Mouse (Mus musculus): Measurements from ENCODE around the gene Ccnk. TPM values are rescaled to one million over a fixed set of nuclear protein-coding genes. Genes with fewer than 3 reads are reported as not detected.

The Ccnk gene
- polyA plus RNA-seq, 1 experiment from 2014 or later = 3.3 TPM

DNA sequence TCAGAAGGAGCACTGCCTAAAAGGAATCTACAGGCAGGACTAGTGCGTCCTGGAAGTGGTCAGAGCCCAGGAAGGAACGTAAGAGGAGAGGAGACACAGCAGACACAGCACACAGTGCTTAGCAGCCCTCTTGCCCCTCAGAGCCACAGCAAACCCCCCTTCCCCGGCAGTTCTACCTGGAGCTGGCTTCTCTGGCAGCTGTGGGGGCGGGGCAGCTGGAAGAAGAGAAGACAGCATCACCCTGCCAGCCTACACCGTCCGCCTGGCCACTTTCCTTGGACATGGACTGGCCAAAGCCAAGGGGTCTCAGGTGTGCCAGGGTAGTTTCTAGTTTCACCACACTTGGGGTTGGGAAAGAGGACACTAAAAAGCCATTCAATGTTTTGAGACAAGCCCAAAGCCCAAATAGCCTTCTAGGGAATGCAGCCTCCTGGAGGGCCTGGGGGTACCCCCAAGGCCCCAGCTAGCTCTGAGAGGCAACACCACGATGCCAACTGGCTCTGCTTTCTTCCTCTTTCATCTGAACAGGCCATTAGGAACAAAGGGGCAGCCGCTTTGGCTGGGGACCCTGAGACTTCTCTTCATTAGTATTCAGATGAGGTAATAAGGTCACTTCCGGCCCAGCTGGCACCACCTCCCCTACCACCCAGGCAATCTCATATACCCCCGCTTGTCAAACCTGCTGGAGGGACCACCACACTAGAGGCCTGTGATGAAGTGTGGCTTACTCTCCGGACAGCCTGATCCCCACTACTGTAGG lies 37.4 kb downstream of the Ccnk start:
- Histone ChIP-seq H3K4me3 (no peak overlapping the region), H3K4me2 (no peak overlapping the region), H3K27ac (no peak overlapping the region), H3K27me3 (no peaks in the 10 kb centered on the region), H3K36me3 (no peaks in the 10 kb centered on the region), H3K9me3 (no peaks in the 10 kb centered on the region), H3K9ac (no peak overlapping the region), H3K4me1 (peaks cover 50% of the 10 kb centered on the region)
- no peak for ATAC-seq (ENCODE audit: borderline replicate concordance, extremely low read depth, low FRiP score, low TSS enrichment)
- WGBS = 78% methylated on average over 11 of the region's 11 CpGs

DNA sequence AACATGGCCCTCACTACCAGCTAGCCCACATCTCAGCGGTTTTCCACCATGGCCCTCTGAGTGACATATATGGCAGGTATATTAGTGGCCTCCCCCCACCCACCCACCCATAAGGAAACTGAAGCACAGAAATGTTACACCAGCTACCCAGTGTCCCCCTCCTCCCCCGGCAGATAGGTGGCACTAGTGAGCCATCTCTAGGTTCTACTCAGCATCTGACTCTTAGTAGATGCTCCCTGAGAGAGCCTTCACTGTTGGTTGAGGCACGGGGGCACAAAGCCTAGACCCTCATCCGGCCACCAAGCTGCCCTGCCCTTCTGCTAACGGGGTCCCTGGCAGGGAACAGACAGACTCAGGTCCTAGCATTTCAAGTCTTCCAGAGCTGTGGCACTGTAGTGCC lies 38.2 kb downstream of the Ccnk start:
- Histone ChIP-seq H3K27ac (no peak overlapping the region), H3K4me3 (no peak overlapping the region), H3K4me1 (peaks cover 43% of the 10 kb centered on the region), H3K27me3 (no peaks in the 10 kb centered on the region), H3K4me2 (no peak overlapping the region), H3K9ac (no peak overlapping the region), H3K36me3 (no peaks in the 10 kb centered on the region), H3K9me3 (no peaks in the 10 kb centered on the region)
- 72% methylated on average over 5 of the region's 5 CpGs for WGBS
- no peak for ATAC-seq (ENCODE audit: borderline replicate concordance, extremely low read depth, low FRiP score, low TSS enrichment)

DNA sequence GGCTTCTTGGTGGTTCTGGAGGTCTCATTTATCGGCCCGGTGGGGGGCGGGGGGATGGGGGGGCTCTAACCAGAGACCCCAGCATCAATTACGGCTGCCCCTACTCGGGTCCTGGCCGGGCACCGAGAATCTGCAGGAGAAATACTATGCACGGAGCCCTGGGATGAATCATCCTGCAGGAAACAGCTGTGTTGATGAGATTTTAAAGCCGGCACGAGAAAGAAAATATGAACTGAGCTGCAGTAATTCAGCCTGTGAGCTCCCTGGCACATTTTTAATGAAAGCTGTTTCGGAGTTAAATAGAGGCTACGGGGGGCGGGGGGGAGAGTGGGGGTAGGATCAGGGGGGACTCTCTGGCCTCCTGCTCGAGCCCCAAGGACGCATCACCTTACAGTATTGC lies 39.8 kb downstream of the Ccnk start:
- ATAC-seq (ENCODE audit: borderline replicate concordance, extremely low read depth, low FRiP score, low TSS enrichment) = no peak
- Histone ChIP-seq H3K4me3 (no peak overlapping the region), H3K9me3 (no peaks in the 10 kb centered on the region), H3K9ac (no peak overlapping the region), H3K27me3 (no peaks in the 10 kb centered on the region), H3K27ac (peak overlapping the region; percentile 44), H3K4me2 (no peak overlapping the region), H3K36me3 (no peaks in the 10 kb centered on the region), H3K4me1 (peaks cover 39% of the 10 kb centered on the region)
- WGBS = 52% methylated on average over 15 of the region's 15 CpGs

DNA sequence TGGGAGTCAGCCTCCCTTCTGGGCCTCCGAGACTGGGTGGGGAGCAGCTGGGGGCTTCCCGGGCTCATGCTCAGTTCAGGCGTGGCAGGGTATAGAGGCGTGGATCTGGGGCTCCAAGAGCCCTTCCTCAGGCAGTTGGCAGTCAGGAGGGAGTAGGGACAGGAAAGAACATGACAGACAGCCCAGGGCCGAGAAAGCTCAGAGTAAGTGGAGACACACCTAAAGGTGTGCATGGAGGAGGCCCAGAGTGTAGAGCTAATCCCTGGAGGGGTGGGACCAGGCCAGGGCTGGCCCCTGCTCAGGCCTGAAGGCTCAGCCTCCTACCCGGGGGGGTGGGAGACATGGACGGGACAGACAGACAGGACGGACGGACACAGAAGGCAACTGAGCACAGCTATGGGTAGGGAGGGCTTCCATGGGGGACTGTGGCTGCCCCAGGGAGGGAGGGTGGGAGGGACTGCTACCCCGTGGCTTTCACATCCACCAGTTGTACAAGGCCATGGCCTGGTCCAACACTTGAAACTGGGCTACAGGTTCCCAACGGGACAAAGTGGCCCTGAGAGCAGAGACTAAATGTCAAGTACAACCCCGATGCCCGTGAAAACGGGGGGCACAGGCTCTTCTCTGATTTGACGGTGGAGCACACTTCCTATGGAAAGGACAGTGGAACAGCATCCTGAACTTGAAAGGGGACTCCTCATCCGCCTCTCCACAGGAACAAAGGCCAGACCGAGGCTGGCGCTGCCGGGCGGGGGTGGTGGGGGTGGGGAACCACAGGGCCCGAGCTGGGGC lies 40.6 kb downstream of the Ccnk start:
- no peak for ATAC-seq (ENCODE audit: borderline replicate concordance, extremely low read depth, low FRiP score, low TSS enrichment)
- H3K27me3 ChIP-seq = no peaks in the 10 kb centered on the region
- no peak overlapping the region for H3K9ac ChIP-seq
- H3K36me3 ChIP-seq = no peaks in the 10 kb centered on the region
- no peak overlapping the region for H3K4me2 ChIP-seq
- H3K4me3 ChIP-seq = no peak overlapping the region
- WGBS = 68% methylated on average over 21 of the region's 21 CpGs
- H3K27ac ChIP-seq = peak overlapping the region; percentile 44
- no peaks in the 10 kb centered on the region for H3K9me3 ChIP-seq
- peaks cover 36% of the 10 kb centered on the region for H3K4me1 ChIP-seq

DNA sequence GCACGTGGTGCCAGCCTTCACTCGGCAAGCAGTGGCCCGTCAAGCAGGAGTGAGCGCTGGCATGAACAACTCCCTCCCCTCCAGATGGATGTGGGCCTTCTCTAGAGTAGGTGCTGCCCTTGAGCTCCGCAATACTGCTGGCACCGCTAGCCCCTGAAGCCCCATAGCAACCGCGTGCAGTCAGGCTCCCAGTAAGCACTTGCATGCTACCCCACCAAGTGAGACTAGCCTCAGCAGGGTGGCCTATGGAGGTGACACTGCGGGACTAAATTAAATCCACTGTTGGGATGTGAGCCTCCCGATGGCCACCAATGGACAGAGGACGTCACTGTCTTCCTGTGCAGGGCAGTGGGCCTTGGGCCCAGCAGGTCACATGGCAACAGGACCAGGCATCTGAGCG lies 41.2 kb downstream of the Ccnk start:
- peaks cover 39% of the 10 kb centered on the region for H3K4me1 ChIP-seq
- no peak overlapping the region for H3K9ac ChIP-seq
- no peak overlapping the region for H3K4me3 ChIP-seq
- no peaks in the 10 kb centered on the region for H3K27me3 ChIP-seq
- WGBS = 66% methylated on average over 12 of the region's 12 CpGs
- no peaks in the 10 kb centered on the region for H3K36me3 ChIP-seq
- no peak for ATAC-seq (ENCODE audit: borderline replicate concordance, extremely low read depth, low FRiP score, low TSS enrichment)
- no peaks in the 10 kb centered on the region for H3K9me3 ChIP-seq
- H3K27ac ChIP-seq = no peak overlapping the region
- no peak overlapping the region for H3K4me2 ChIP-seq

DNA sequence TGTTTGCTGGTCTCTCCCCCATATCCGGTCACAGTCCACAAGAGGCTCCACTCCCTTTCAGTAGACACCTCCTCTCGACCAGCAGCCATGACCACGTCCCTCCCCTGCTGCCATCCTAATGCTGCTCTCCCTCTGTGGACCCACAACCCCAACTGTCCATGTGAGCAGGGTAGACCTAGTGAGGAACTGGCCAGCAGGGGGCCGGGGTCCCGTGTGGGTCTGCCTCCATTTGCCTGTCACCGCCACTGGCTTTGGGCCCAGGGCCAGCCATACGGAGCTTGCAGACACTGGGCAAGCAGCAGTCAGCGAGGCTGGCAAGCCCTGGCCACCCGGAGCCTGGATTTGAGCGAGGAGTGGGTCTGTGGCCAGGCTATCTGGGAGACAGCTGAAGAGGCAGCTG lies 41.8 kb downstream of the Ccnk start:
- Histone ChIP-seq H3K9me3 (no peaks in the 10 kb centered on the region), H3K9ac (no peak overlapping the region), H3K4me2 (no peak overlapping the region), H3K4me3 (no peak overlapping the region), H3K27ac (no peak overlapping the region), H3K4me1 (peaks cover 43% of the 10 kb centered on the region), H3K27me3 (no peaks in the 10 kb centered on the region), H3K36me3 (no peaks in the 10 kb centered on the region)
- no peak for ATAC-seq (ENCODE audit: borderline replicate concordance, extremely low read depth, low FRiP score, low TSS enrichment)
- WGBS = 45% methylated on average over 10 of the region's 10 CpGs

DNA sequence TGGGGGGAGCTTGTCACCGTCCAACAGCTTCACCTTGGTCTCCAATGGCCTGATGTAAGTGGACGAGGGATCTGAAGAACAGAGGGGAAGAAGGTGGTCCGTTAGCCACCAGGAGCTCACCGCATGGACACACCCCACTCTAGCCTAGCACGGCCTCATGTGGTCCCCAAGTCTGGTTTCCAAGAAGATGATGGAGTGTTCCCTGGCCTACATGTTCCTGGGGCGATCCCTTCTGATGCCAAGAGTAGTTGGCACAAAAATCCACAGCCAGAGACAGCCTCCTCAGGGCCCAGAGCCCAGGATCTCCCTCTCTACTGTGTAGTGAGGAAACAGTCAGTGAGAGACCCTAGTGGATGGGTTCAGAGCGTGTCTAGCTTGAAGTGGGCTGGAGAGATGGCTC lies 42.3 kb downstream of the Ccnk start:
- no peak for ATAC-seq (ENCODE audit: borderline replicate concordance, extremely low read depth, low FRiP score, low TSS enrichment)
- H3K4me3 ChIP-seq = no peak overlapping the region
- H3K27me3 ChIP-seq = no peaks in the 10 kb centered on the region
- 88% methylated on average over 7 of the region's 7 CpGs for WGBS
- H3K4me2 ChIP-seq = no peak overlapping the region
- no peak overlapping the region for H3K9ac ChIP-seq
- H3K9me3 ChIP-seq = no peaks in the 10 kb centered on the region
- H3K4me1 ChIP-seq = peaks cover 43% of the 10 kb centered on the region
- no peak overlapping the region for H3K27ac ChIP-seq
- H3K36me3 ChIP-seq = no peaks in the 10 kb centered on the region

DNA sequence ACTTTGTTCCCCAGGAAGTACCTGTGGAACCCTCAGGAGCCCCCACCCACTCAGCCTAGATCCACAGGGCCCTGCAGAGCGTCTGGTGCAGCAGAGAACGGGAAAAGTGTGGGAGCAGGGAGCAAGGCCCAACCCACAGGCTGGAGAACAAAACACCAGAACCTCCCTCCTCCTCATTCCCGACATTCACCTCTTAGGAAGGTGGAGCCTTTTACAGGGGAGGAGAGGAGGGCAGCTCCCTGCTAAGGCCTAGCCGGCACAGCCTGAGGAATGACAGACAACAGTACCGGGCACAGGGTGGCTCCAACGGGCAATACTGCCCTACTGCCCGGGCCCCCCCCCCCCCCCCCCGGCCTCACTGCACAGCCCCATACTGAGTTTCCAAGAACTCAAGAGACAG lies 44.0 kb downstream of the Ccnk start:
- WGBS = 40% methylated on average over 6 of the region's 8 CpGs
- ATAC-seq (ENCODE audit: borderline replicate concordance, extremely low read depth, low FRiP score, low TSS enrichment) = no peak
- H3K9me3 ChIP-seq = no peaks in the 10 kb centered on the region
- H3K36me3 ChIP-seq = no peaks in the 10 kb centered on the region
- no peak overlapping the region for H3K4me3 ChIP-seq
- no peak overlapping the region for H3K4me2 ChIP-seq
- H3K4me1 ChIP-seq = peaks cover 43% of the 10 kb centered on the region
- H3K27me3 ChIP-seq = no peaks in the 10 kb centered on the region
- H3K9ac ChIP-seq = no peak overlapping the region
- no peak overlapping the region for H3K27ac ChIP-seq

DNA sequence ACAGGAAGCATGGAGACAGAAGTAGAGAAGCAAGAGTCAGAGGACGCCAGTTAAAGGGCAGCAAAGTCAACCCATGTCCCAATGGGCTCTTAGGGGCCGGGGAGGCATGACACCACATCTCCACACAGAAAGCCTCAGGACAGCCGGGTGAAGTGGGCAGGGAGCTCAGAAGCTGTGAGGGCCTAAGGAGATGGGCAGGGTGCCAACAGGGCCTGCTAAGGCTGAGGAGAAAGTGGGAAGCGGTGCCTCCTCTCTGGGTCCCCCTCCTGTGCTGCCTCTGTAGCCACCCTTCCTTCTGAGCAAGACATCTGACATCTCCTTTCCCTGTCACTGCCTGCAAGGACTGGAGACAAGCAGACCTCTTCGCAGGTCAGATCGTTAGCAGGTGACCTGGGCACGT lies 46.4 kb downstream of the Ccnk start:
- H3K9ac ChIP-seq = no peak overlapping the region
- WGBS = 63% methylated on average over 7 of the region's 7 CpGs

DNA sequence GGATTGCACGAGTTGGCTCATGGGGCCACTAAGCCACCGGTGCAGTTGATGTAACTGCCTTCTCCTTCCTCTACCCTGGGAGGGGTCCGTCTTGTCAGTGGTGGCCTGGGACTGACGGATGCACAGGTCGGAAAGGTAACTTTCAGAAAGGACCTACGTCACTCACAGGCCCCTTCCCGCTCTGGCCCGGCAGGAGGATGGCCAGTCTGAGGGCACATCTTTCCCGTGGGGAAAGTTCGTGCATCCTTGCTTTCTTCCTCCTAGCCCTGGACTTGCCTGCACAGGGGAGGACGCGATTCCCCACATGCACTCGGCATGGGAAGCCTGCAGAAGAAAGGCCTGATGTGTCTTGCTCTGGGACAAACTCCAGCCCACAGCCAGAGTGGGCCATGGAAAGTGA lies 46.8 kb downstream of the Ccnk start:
- WGBS = 80% methylated on average over 13 of the region's 13 CpGs
- Histone ChIP-seq H3K9me3 (no peaks in the 10 kb centered on the region), H3K9ac (no peak overlapping the region), H3K27ac (no peak overlapping the region), H3K4me3 (no peak overlapping the region), H3K4me2 (no peak overlapping the region), H3K36me3 (no peaks in the 10 kb centered on the region), H3K27me3 (no peaks in the 10 kb centered on the region), H3K4me1 (peaks cover 28% of the 10 kb centered on the region)
- ATAC-seq (ENCODE audit: borderline replicate concordance, extremely low read depth, low FRiP score, low TSS enrichment) = no peak

More for the DNA sequence above, 46.4 kb downstream of the Ccnk start:
- no peak overlapping the region for H3K4me3 ChIP-seq
- H3K9me3 ChIP-seq = no peaks in the 10 kb centered on the region
- no peak overlapping the region for H3K27ac ChIP-seq
- H3K4me2 ChIP-seq = no peak overlapping the region
- no peak for ATAC-seq (ENCODE audit: borderline replicate concordance, extremely low read depth, low FRiP score, low TSS enrichment)
- peaks cover 26% of the 10 kb centered on the region for H3K4me1 ChIP-seq
- no peaks in the 10 kb centered on the region for H3K36me3 ChIP-seq
- no peaks in the 10 kb centered on the region for H3K27me3 ChIP-seq

DNA sequence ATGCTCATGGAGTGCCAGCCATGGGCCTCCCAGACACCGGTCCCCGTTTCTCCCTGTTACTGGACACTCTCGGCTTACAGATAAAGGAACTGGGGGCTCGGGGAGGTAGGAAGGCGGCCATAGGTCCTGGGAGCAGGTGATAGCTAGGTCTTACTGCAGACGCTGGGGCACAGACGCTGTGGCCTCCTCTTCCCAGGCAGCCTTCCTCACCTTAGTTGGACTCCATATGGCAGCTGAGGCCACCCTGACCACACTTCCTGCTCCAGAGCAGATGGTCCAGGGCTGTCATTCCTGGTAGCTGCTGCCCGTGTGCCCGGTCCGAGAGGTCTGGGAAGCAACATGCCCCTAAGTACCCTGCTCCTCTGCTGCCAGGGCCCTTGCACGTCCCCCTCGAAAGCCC lies 47.6 kb downstream of the Ccnk start:
- ATAC-seq (ENCODE audit: borderline replicate concordance, extremely low read depth, low FRiP score, low TSS enrichment) = no peak
- Histone ChIP-seq H3K4me2 (no peak overlapping the region), H3K4me3 (no peak overlapping the region), H3K36me3 (no peaks in the 10 kb centered on the region), H3K9ac (no peak overlapping the region), H3K4me1 (peaks cover 31% of the 10 kb centered on the region), H3K27ac (no peak overlapping the region), H3K27me3 (no peaks in the 10 kb centered on the region), H3K9me3 (no peaks in the 10 kb centered on the region)
- WGBS = 79% methylated on average over 12 of the region's 12 CpGs

DNA sequence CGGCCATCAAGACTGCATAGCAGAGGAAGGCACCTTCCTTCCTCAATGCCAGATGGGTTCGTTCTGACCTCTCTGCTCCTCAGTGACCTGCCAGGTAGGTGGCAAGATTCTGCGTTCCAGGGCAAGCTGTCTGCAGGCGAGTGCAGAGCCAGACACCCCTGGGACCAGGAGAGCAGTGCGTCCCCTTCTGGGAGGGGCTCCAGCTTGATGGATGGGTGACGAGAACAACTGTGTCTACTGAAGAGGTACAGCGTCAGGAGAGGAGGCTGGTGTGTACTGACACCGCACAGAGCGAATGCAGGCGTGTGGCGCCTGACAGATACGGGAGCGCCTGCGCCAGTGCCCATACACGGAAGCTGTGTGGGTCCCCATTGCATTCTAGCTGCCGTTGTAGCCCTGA lies 48.1 kb downstream of the Ccnk start:
- no peak overlapping the region for H3K9ac ChIP-seq
- ATAC-seq (ENCODE audit: borderline replicate concordance, extremely low read depth, low FRiP score, low TSS enrichment) = no peak
- peaks cover 32% of the 10 kb centered on the region for H3K4me1 ChIP-seq
- no peak overlapping the region for H3K27ac ChIP-seq
- H3K27me3 ChIP-seq = no peaks in the 10 kb centered on the region
- 76% methylated on average over 16 of the region's 16 CpGs for WGBS
- no peaks in the 10 kb centered on the region for H3K36me3 ChIP-seq
- H3K4me3 ChIP-seq = no peak overlapping the region
- H3K9me3 ChIP-seq = no peaks in the 10 kb centered on the region
- H3K4me2 ChIP-seq = no peak overlapping the region

Data from lung, embryonic 15.5 days (tissue).